Mouse (Mus musculus) layer of hippocampus, adult 2 months (tissue): ENCODE data around the gene Mapkapk2. TPM values are rescaled to one million over a fixed set of nuclear protein-coding genes. Genes with fewer than 3 reads are reported as not detected.
A peak's percentile ranks its signal among the peaks of the same experiment; 100 is the strongest.

Experiments used
- DNase-seq, 2 experiments: peaks; one replicate each; pipeline ENCODE4 v3.0.0; 2022; ENCODE audit warnings: low spot score in 2 of 2
- H3K27ac ChIP-seq: fragments of 200-600 bp; 2 replicates; pipeline ENCODE4 v1.8.1; 2022
- H3K4me3 ChIP-seq: fragments of 200-600 bp; 2 replicates; pipeline ENCODE4 v1.8.1; 2022; ENCODE audit warnings: mild to moderate bottlenecking
- CTCF ChIP-seq: fragments of 200-600 bp; conservative IDR thresholded peaks from 2 replicates; pipeline ENCODE4 v1.8.1; 2022; ENCODE audit warnings: antibody characterized with exemption, mild to moderate bottlenecking, moderate library complexity
- total RNA-seq, 2 experiments: library from RNA; stranded (reverse); gene quantifications; 2 replicates each; pipeline ENCODE4 v1.2.3; 2021

The Mapkapk2 gene
- total RNA-seq, 2 experiments from 2014 or later = 28.4 to 29.4 TPM

GRCm38 (mm10) chr1:131100808-131101207 lies 3.2 kb upstream of the Mapkapk2 start:
- H3K4me3 ChIP-seq = no peak overlapping the region
- no peak for DNase-seq
- TF ChIP-seq CTCF = no peak
- no peak overlapping the region for H3K27ac ChIP-seq

- peak overlapping the region; percentile 85 for H3K27ac ChIP-seq
- 0 out of 2 replicates have a peak, but pooled peaks have one; percentile 4 for TF ChIP-seq CTCF
- DNase-seq = no peak
- peak overlapping the region; percentile 89 for H3K4me3 ChIP-seq
Measured at GRCm38 (mm10) chr1:131096803-131097699, 575 bp downstream of the Mapkapk2 start.

GRCm38 (mm10) chr1:131096132-131096695 lies 1.4 kb downstream of the Mapkapk2 start:
- peak overlapping the region; percentile 85 for H3K27ac ChIP-seq
- no peak for DNase-seq
- TF ChIP-seq CTCF = no peak
- peak overlapping the region; percentile 89 for H3K4me3 ChIP-seq

- no peak for TF ChIP-seq CTCF
- Histone ChIP-seq H3K4me3 (peak overlapping the region; percentile 89), H3K27ac (peak overlapping the region; percentile 85; the same call in 1 of the 2 replicates)
- peak in 1 of 2 experiments; percentile 65 for DNase-seq
Measured at GRCm38 (mm10) chr1:131095574-131095973, 2.1 kb downstream of the Mapkapk2 start.

- Histone ChIP-seq H3K27ac (no peak overlapping the region), H3K4me3 (no peak overlapping the region)
- no peak for DNase-seq
- TF ChIP-seq CTCF = no peak
Measured at GRCm38 (mm10) chr1:131093889-131094288, 3.7 kb downstream of the Mapkapk2 start.

- Histone ChIP-seq H3K4me3 (no peak overlapping the region), H3K27ac (no peak overlapping the region)
- no peak for DNase-seq
- no peak for TF ChIP-seq CTCF
Measured at GRCm38 (mm10) chr1:131092846-131093245, 4.8 kb downstream of the Mapkapk2 start.

- Histone ChIP-seq H3K27ac (no peak overlapping the region), H3K4me3 (no peak overlapping the region)
- no peak for DNase-seq
- TF ChIP-seq CTCF = no peak
Measured at GRCm38 (mm10) chr1:131092173-131092572, 5.5 kb downstream of the Mapkapk2 start.

- DNase-seq = no peak
- TF ChIP-seq CTCF = no peak
- Histone ChIP-seq H3K4me3 (no peak overlapping the region), H3K27ac (no peak overlapping the region)
Measured at GRCm38 (mm10) chr1:131091481-131091880, 6.1 kb downstream of the Mapkapk2 start.

- H3K27ac ChIP-seq = peak overlapping the region; percentile 32; the same call in 1 of the 2 replicates
- no peak for TF ChIP-seq CTCF
- no peak overlapping the region for H3K4me3 ChIP-seq
- no peak for DNase-seq
Measured at GRCm38 (mm10) chr1:131090877-131091276, 6.7 kb downstream of the Mapkapk2 start.

GRCm38 (mm10) chr1:131090261-131090660 lies 7.4 kb downstream of the Mapkapk2 start:
- no peak for TF ChIP-seq CTCF
- no peak overlapping the region for H3K4me3 ChIP-seq
- peak overlapping the region; percentile 32; the same call in 1 of the 2 replicates for H3K27ac ChIP-seq
- DNase-seq = no peak

GRCm38 (mm10) chr1:131089525-131090127 lies 8.0 kb downstream of the Mapkapk2 start:
- DNase-seq = no peak
- no peak for TF ChIP-seq CTCF
- Histone ChIP-seq H3K27ac (peak overlapping the region; percentile 32; the same call in 1 of the 2 replicates), H3K4me3 (no peak overlapping the region)

GRCm38 (mm10) chr1:131088547-131088946 lies 9.1 kb downstream of the Mapkapk2 start:
- DNase-seq = no peak
- no peak overlapping the region for H3K27ac ChIP-seq
- H3K4me3 ChIP-seq = no peak overlapping the region
- TF ChIP-seq CTCF = no peak

- Histone ChIP-seq H3K27ac (peak overlapping the region; percentile 72), H3K4me3 (no peak overlapping the region)
- no peak for DNase-seq
- TF ChIP-seq CTCF = no peak
Measured at GRCm38 (mm10) chr1:131086907-131087306, 10.7 kb downstream of the Mapkapk2 start.
